Mouse (Mus musculus): ENCODE data around the gene Slc6a6.

DNA sequence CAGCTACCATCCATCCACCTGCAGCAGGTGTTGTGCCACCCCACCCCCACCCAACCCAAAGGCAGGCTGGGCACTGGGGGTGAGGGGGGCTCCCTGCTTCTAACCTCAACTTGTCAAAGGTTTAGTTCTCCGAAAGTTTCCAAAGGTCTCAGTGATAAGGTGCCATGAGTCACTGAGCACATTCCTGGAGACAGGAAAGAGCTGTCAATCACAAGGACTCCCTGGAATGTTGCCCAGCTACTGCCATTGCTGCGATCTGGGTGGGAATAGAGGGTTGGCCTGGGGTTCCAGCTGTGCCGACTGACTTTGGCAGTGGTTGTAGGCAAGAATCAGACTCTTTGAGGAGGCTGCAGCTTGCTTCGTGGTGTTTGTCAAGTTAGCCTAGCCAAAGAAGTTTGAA lies 2.7 kb downstream of the Slc6a6 start:
- no peak for TF ChIP-seq POLR2A (IDR thresholded peaks at IDR 0.05; ENCODE audit: low read depth, low read length)
- no peak for TF ChIP-seq CTCF (conservative IDR thresholded peaks at IDR 0.05; ENCODE audit: insufficient read depth, insufficient read length, low read depth, low read length)
